Mouse (Mus musculus) macrophage (primary cell): ENCODE data around the gene Olfr491. TPM values are rescaled to one million over a fixed set of nuclear protein-coding genes. Genes with fewer than 3 reads are reported as not detected.

ENCODE experiments used
- H3K27ac ChIP-seq: fragments of 350-480 bp; formaldehyde crosslinking; 2 replicates; pipeline ENCODE4 v1.9.0; 2021
- H3K36me3 ChIP-seq: fragments of 350-480 bp; formaldehyde crosslinking; 2 replicates; pipeline ENCODE4 v1.9.0; 2021; ENCODE audit errors: inconsistent target
- H3K4me3 ChIP-seq: fragments of 350-480 bp; formaldehyde crosslinking; 2 replicates; pipeline ENCODE4 v1.9.0; 2021; ENCODE audit errors: inconsistent target
- H3K79me2 ChIP-seq: fragments of 350-480 bp; formaldehyde crosslinking; 2 replicates; pipeline ENCODE4 v1.9.0; 2021; ENCODE audit errors: inconsistent target
- WGBS: methylation state at CpG from one replicate; pipeline ENCODE4 v1.1.7; 2026; ENCODE audit warnings: inconsistent platforms; ENCODE audit not compliant: missing documents; 5-methylcytosine and 5-hydroxymethylcytosine counted together
- polyA plus RNA-seq: library from polyadenylated mRNA; stranded (reverse); fragments of 250-400 nt; gene quantifications from 3 replicates; pipeline ENCODE4 v1.2.4, GENCODE M21; 2018; ENCODE audit warnings: inconsistent platforms
- total RNA-seq, 78 experiments: library from RNA; depleted of rRNA; stranded (reverse); fragments of 250-400 nt; gene quantifications; 1 replicate in 9 of 78; 2 replicates in 24 of 78; 3 replicates in 43 of 78; 4 replicates in 2 of 78; pipeline ENCODE4 v1.2.4; 2018; ENCODE audit warnings: inconsistent platforms in 56 of 78

Gene Olfr491
- total RNA-seq (2018; cell fraction: chromatin; rRNA removed): not detected
- not detected for total RNA-seq (2018; cell fraction: cytosol; rRNA removed)
- total RNA-seq (2018; cell fraction: nucleus; rRNA removed): not detected
- polyA plus RNA-seq: not detected in 3 replicates

- 63% methylated on average over 1 of the region's 1 CpGs for WGBS
- no peak within 1 kb of the TSS for H3K4me3 ChIP-seq
- no peak within 1 kb of the TSS for H3K27ac ChIP-seq
- no peaks in the 10 kb centered on the region for H3K36me3 ChIP-seq
- H3K79me2 ChIP-seq: no peaks in the 10 kb centered on the region
These were observed at the start of gene Olfr491 for GRCm38 (mm10) chr7:108313151-108313550. Gene Olfr491 (plus strand): TSS chr7:108313451.

DNA sequence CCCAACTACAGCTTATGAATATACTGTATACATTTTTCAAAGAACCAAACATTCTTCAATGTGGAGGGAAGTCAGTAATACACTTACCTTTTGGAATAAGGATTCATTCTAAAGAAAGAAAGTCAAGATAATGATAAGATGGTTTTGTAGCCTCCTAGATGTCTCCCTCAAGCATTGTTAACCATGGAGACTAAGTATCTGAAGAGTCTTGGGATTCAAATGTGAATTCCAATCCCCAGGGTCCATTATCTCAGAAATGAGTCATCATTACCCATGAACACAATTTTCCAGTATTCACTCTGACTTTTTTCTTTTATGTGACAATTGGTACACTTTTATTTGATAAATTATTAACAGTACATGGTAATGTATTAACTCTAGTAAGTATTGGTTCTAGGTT lies 24.4 kb upstream of the Olfr491 start, which contains the start of gene Olfr490:
Olfr490 (minus strand) TSS at position 101 of the 400 bp plus-strand sequence.
- no peaks in the 10 kb centered on the region for H3K79me2 ChIP-seq
- H3K27ac ChIP-seq: no peak within 1 kb of the TSS
- H3K4me3 ChIP-seq: no peak within 1 kb of the TSS
- no peaks in the 10 kb centered on the region for H3K36me3 ChIP-seq

DNA sequence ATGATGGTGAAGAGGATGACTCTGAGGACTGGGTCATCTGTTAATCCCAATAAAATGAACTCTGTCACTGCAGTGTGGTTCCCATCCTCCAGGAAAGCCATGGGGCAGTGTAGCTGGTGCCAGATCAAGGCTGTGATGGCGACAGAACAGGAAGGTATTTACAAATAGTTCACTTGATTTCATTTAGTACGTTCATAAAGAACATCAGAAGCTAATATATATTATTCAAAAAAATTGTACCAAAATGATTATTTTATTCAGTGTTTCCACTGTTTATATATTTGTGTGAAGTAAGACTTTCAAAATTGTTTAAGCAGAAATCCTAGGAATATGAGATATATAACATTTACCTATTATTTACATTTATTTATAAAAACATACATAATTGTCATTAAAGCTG lies 10.3 kb downstream of the Olfr491 start, which contains the start of gene Olfr492:
Olfr492 (minus strand) TSS at position 101 of the 400 bp plus-strand sequence.
- no peak within 1 kb of the TSS for H3K4me3 ChIP-seq
- H3K79me2 ChIP-seq: no peaks in the 10 kb centered on the region
- H3K27ac ChIP-seq: no peak within 1 kb of the TSS
- H3K36me3 ChIP-seq: no peaks in the 10 kb centered on the region
- 73% methylated on average over 2 of the region's 2 CpGs for WGBS

GRCm38 (mm10) chr7:108346879-108347278 lies 33.6 kb downstream of the Olfr491 start, which contains the start of gene Olfr493:
Gene Olfr493 (minus strand): TSS chr7:108346979.
- Histone ChIP-seq H3K27ac (no peak within 1 kb of the TSS), H3K36me3 (no peaks in the 10 kb centered on the region), H3K79me2 (no peaks in the 10 kb centered on the region), H3K4me3 (no peak within 1 kb of the TSS)
- WGBS: 75% methylated on average over 1 of the region's 1 CpGs

GRCm38 (mm10) chr7:108365035-108365434 lies 51.8 kb downstream of the Olfr491 start, which contains the start of gene Olfr494:
Gene Olfr494 (plus strand): TSS chr7:108365335.
- WGBS: 76% methylated on average over 3 of the region's 3 CpGs
- no peaks in the 10 kb centered on the region for H3K36me3 ChIP-seq
- H3K27ac ChIP-seq: no peak within 1 kb of the TSS
- H3K79me2 ChIP-seq: no peaks in the 10 kb centered on the region
- no peak within 1 kb of the TSS for H3K4me3 ChIP-seq

Other genes with a start within 250 kb of the Olfr491 start
- not detected in 3 replicates for gene Olfr480, start 246.1 kb upstream of the Olfr491 start, polyA plus RNA-seq
- gene Olfr481, start 233.6 kb upstream of the Olfr491 start, polyA plus RNA-seq: not detected in 3 replicates
- gene Olfr482, start 215.9 kb upstream of the Olfr491 start, polyA plus RNA-seq: 0.11 TPM in 1 of 3 replicates, not detected in the others
- not detected in 3 replicates for gene Olfr483, start 212.6 kb upstream of the Olfr491 start, polyA plus RNA-seq
- gene Olfr484, start 186.0 kb upstream of the Olfr491 start, polyA plus RNA-seq: not detected in 3 replicates
- not detected in 3 replicates for gene Olfr485, start 153.6 kb upstream of the Olfr491 start, polyA plus RNA-seq
- gene Olfr486, start 140.7 kb upstream of the Olfr491 start, polyA plus RNA-seq: not detected in 3 replicates
- gene Olfr487, start 98.8 kb upstream of the Olfr491 start, polyA plus RNA-seq: not detected in 3 replicates
- gene Olfr488, start 55.1 kb upstream of the Olfr491 start, polyA plus RNA-seq: not detected in 3 replicates
- gene Olfr490, start 24.5 kb upstream of the Olfr491 start, polyA plus RNA-seq: not detected in 3 replicates
- not detected in 3 replicates for gene Olfr492, start 10.2 kb downstream of the Olfr491 start, polyA plus RNA-seq
- not detected in 3 replicates for gene Olfr493, start 33.5 kb downstream of the Olfr491 start, polyA plus RNA-seq
- not detected in 3 replicates for gene Olfr494, start 51.9 kb downstream of the Olfr491 start, polyA plus RNA-seq
- not detected in 3 replicates for gene Olfr495, start 79.7 kb downstream of the Olfr491 start, polyA plus RNA-seq
- gene Olfr497, start 107.0 kb downstream of the Olfr491 start, polyA plus RNA-seq: not detected in 3 replicates
- gene Olfr498, start 151.9 kb downstream of the Olfr491 start, polyA plus RNA-seq: not detected in 3 replicates
- gene Olfr502, start 211.6 kb downstream of the Olfr491 start, polyA plus RNA-seq: not detected in 3 replicates
- gene Olfr503, start 231.1 kb downstream of the Olfr491 start, polyA plus RNA-seq: not detected in 3 replicates